Mouse (Mus musculus): ENCODE measurements at regions not wholly inside any gene's neighbourhood (a gene's known extent, or its start where the extent isn't known, plus 50 kb on each side); places are given as distances from the start of the nearest gene placed in this dataset.

DNA sequence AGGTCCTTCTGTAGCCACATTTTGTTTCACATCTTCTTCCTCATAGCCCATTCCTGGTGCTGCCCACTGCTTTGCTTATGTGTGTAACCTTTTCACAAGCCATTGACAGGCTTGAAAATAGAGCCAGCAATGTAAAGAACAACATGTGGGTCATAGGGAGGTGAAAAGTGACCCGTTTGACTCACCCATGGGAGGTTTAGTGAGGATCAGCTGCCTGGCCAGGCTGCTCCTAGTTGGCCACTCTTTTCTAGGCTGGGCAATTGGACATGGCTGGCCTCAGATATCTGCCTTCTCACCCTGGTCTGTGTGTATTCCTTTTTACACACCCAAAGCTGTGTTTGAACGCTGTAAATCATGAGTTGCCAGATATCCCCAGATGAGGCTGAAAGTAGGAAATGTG is 208.8 kb upstream of the Dusp10 start:
- H3K27ac ChIP-seq (replicated peaks): no peak overlapping the region
- TF ChIP-seq EP300 (optimal IDR thresholded peaks at IDR 0.05): no peak
- no peak for TF ChIP-seq CTCF (IDR thresholded peaks at IDR 0.05; ENCODE audit: low read depth)
- no peaks in the 10 kb centered on the region for H3K4me1 ChIP-seq (replicated peaks; ENCODE audit: control insufficient read depth, insufficient read depth)
- no peaks in the 10 kb centered on the region for H3K36me3 ChIP-seq (ENCODE audit: control insufficient read depth, insufficient read depth, low read length)
- no peak overlapping the region for H3K4me3 ChIP-seq (ENCODE audit: low read depth, low read length)
- no peak overlapping the region for H3K4me2 ChIP-seq (replicated peaks; ENCODE audit: low read depth)
- H3K27me3 ChIP-seq (ENCODE audit: control insufficient read depth, insufficient read depth, low read length): no peaks in the 10 kb centered on the region
- H3K9me3 ChIP-seq (ENCODE audit: control insufficient read depth, low read length): no peaks in the 10 kb centered on the region
- no peak for ATAC-seq (ENCODE audit: low FRiP score, low TSS enrichment)
- 60% methylated on average over 2 of the region's 2 CpGs for WGBS
- no peak for DNase-seq (ENCODE audit: low spot score)
- H3K9ac ChIP-seq (ENCODE audit: low read length): no peak overlapping the region

DNA sequence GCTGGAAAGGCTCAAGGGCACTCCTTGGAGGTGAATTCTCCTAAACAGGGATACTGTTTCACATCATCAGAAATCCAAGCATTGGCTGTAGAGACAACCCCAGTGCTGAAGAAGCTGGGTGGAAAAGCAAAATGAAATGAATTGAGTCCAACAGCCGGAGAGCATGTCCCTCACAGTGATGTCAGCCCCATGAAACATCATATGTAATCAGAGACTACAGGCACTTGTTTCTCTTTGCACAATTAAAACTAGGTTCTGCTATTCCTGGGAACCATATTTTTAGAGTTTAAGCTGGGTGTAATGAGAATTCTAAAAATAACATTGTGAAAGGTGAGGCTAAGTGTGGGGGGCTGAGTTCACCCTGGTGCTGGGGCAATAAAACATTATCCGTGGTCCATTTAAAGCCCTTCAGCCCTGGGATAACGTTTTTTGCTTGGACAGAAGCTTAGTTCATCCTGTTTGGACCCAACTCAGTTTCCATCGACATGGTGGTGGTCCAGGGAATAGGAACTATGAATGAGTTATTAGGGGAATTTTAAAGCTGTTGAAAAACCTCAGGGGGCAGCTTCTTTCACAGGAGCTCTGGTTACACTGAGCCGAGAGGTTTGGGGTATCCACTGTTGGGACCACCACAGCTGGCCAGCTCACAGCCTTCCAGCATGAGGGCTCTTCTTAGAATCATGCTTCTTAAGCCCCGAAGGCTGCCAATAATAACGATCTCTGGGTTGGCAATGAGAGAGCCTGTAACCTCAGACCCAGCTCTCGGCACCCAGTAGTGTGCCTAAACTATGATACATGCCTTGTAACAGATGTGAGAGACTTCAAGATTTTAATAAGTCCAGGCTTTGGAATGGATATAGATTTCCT is 206.0 kb upstream of the Dusp10 start:
- no peaks in the 10 kb centered on the region for H3K27me3 ChIP-seq (ENCODE audit: control insufficient read depth, insufficient read depth, low read length)
- H3K4me1 ChIP-seq (replicated peaks; ENCODE audit: control insufficient read depth, insufficient read depth): no peaks in the 10 kb centered on the region
- H3K9me3 ChIP-seq (ENCODE audit: control insufficient read depth, low read length): no peaks in the 10 kb centered on the region
- DNase-seq (ENCODE audit: low spot score) (no peak), ATAC-seq (ENCODE audit: low FRiP score, low TSS enrichment) (no peak)
- no peak overlapping the region for H3K4me2 ChIP-seq (replicated peaks; ENCODE audit: low read depth)
- H3K4me3 ChIP-seq (ENCODE audit: low read depth, low read length): no peak overlapping the region
- TF ChIP-seq CTCF (IDR thresholded peaks at IDR 0.05; ENCODE audit: low read depth): no peak
- TF ChIP-seq EP300 (optimal IDR thresholded peaks at IDR 0.05): no peak
- no peaks in the 10 kb centered on the region for H3K36me3 ChIP-seq (ENCODE audit: control insufficient read depth, insufficient read depth, low read length)
- no peak overlapping the region for H3K9ac ChIP-seq (ENCODE audit: low read length)
- no peak overlapping the region for H3K27ac ChIP-seq (replicated peaks)
- WGBS: 77% methylated on average over 8 of the region's 8 CpGs

DNA sequence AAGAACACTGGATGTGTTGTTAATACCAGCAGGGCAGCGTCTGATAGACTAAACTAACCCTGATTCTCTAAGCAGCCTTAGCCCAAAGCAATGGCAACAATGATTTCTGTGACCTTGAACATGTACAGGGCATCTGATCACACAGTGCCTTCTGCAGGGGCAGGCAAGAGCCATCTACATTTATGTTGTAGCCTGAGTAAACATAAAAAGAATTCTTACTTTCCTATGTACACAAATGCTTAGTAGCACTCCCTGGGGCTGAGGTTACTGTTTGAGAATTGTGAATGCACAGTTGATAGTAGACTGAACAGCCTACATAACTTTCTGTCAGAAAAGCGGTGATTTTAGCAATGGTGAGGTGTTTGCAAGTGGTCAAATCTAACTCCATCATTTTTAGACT is 204.9 kb upstream of the Dusp10 start:
- H3K27me3 ChIP-seq (ENCODE audit: control insufficient read depth, insufficient read depth, low read length): no peaks in the 10 kb centered on the region
- ATAC-seq (ENCODE audit: low FRiP score, low TSS enrichment) (peak; percentile 61; the same call in 1 of the 2 replicates), DNase-seq (ENCODE audit: low spot score) (no peak)
- no peak overlapping the region for H3K4me3 ChIP-seq (ENCODE audit: low read depth, low read length)
- H3K9me3 ChIP-seq (ENCODE audit: control insufficient read depth, low read length): no peaks in the 10 kb centered on the region
- no peaks in the 10 kb centered on the region for H3K36me3 ChIP-seq (ENCODE audit: control insufficient read depth, insufficient read depth, low read length)
- no peak overlapping the region for H3K9ac ChIP-seq (ENCODE audit: low read length)
- TF ChIP-seq EP300 (optimal IDR thresholded peaks at IDR 0.05): no peak
- no peak for TF ChIP-seq CTCF (IDR thresholded peaks at IDR 0.05; ENCODE audit: low read depth)
- H3K4me2 ChIP-seq (replicated peaks; ENCODE audit: low read depth): no peak overlapping the region
- no peaks in the 10 kb centered on the region for H3K4me1 ChIP-seq (replicated peaks; ENCODE audit: control insufficient read depth, insufficient read depth)
- no peak overlapping the region for H3K27ac ChIP-seq (replicated peaks)
- 47% methylated on average over 2 of the region's 2 CpGs for WGBS

DNA sequence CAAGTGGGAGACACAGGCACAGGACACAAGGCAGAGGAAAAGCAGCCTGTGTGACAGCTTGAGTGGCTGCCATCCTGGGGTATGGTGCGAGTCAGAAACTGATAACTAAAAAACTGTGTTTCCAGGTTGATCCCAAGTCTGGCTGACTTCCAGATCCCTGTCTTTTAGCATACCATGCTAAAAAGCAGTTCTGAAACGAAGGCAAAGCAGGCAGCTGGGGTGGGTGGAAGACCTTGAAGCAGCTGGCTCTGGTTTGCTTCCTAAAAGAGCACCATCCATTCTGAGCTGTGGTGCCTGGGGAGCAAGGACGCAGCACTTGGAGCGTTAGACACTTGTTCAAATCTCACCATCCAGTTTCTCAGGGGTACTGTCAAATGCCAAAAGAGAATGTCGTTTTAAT is 192.5 kb upstream of the Dusp10 start:
- Histone ChIP-seq H3K27ac (replicated peaks) (no peak overlapping the region), H3K9me3 (ENCODE audit: control insufficient read depth, low read length) (no peaks in the 10 kb centered on the region), H3K9ac (ENCODE audit: low read length) (no peak overlapping the region), H3K4me1 (replicated peaks; ENCODE audit: control insufficient read depth, insufficient read depth) (no peaks in the 10 kb centered on the region), H3K27me3 (ENCODE audit: control insufficient read depth, insufficient read depth, low read length) (no peaks in the 10 kb centered on the region), H3K36me3 (ENCODE audit: control insufficient read depth, insufficient read depth, low read length) (no peaks in the 10 kb centered on the region), H3K4me2 (replicated peaks; ENCODE audit: low read depth) (no peak overlapping the region), H3K4me3 (ENCODE audit: low read depth, low read length) (no peak overlapping the region)
- TF ChIP-seq CTCF (IDR thresholded peaks at IDR 0.05; ENCODE audit: low read depth) (no peak), EP300 (optimal IDR thresholded peaks at IDR 0.05) (no peak)
- ATAC-seq (ENCODE audit: low FRiP score, low TSS enrichment): no peak
- no peak for DNase-seq (ENCODE audit: low spot score)
- WGBS: 47% methylated on average over 5 of the region's 5 CpGs

DNA sequence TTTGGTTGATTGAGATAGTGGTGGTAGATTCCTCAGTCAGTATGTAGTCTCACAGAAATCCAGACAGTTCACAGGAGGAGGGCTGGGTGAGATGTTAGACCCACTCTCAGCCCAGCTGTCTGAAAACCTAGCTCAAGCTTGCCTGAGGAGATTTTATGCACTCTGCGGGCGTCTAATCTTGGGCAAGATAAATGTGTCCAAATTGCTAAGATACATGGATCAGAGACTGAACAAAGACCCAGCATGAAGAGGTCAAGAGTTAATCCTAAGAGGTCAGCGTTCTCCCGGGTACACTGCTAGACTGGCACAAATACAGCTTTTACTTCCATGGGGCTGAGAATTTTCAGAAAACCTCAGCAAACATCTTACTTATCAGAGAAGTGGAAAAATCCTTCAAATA is 186.8 kb upstream of the Dusp10 start:
- DNase-seq (ENCODE audit: low spot score) (no peak), ATAC-seq (ENCODE audit: low FRiP score, low TSS enrichment) (no peak)
- Histone ChIP-seq H3K4me1 (replicated peaks; ENCODE audit: control insufficient read depth, insufficient read depth) (no peaks in the 10 kb centered on the region), H3K27me3 (ENCODE audit: control insufficient read depth, insufficient read depth, low read length) (no peaks in the 10 kb centered on the region), H3K27ac (replicated peaks) (no peak overlapping the region), H3K9ac (ENCODE audit: low read length) (no peak overlapping the region), H3K36me3 (ENCODE audit: control insufficient read depth, insufficient read depth, low read length) (no peaks in the 10 kb centered on the region), H3K9me3 (ENCODE audit: control insufficient read depth, low read length) (no peaks in the 10 kb centered on the region), H3K4me3 (ENCODE audit: low read depth, low read length) (no peak overlapping the region), H3K4me2 (replicated peaks; ENCODE audit: low read depth) (no peak overlapping the region)
- WGBS: 19% methylated on average over 4 of the region's 4 CpGs
- TF ChIP-seq EP300 (optimal IDR thresholded peaks at IDR 0.05): no peak
- TF ChIP-seq CTCF (IDR thresholded peaks at IDR 0.05; ENCODE audit: low read depth): no peak

DNA sequence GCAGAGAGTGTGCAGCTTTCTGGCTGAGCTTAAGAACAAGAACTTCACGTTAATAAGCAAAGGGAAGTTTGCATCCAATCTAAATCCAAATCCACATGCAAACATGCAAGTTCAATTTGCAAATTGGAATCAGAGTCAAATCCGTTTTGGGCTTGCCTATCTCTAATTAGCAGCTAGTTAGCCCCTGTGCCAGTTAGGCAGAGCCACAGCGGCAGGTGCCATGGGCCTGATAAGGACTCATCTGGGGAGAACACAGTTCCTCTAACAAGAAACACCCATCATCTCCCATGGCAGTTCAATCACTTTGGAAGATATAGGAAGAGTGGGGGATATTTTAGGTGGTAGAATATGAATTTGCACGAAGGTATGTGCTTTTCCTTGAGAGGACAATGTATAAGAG is 168.0 kb upstream of the Dusp10 start:
- no peaks in the 10 kb centered on the region for H3K27me3 ChIP-seq (ENCODE audit: control insufficient read depth, insufficient read depth, low read length)
- no peaks in the 10 kb centered on the region for H3K4me1 ChIP-seq (replicated peaks; ENCODE audit: control insufficient read depth, insufficient read depth)
- no peak for DNase-seq (ENCODE audit: low spot score)
- WGBS: 66% methylated on average over 4 of the region's 4 CpGs
- no peak for ATAC-seq (ENCODE audit: low FRiP score, low TSS enrichment)
- no peak for TF ChIP-seq EP300 (optimal IDR thresholded peaks at IDR 0.05)
- no peak for TF ChIP-seq CTCF (IDR thresholded peaks at IDR 0.05; ENCODE audit: low read depth)
- H3K9ac ChIP-seq (ENCODE audit: low read length): no peak overlapping the region
- H3K9me3 ChIP-seq (ENCODE audit: control insufficient read depth, low read length): no peaks in the 10 kb centered on the region
- no peaks in the 10 kb centered on the region for H3K36me3 ChIP-seq (ENCODE audit: control insufficient read depth, insufficient read depth, low read length)
- H3K4me2 ChIP-seq (replicated peaks; ENCODE audit: low read depth): no peak overlapping the region
- H3K27ac ChIP-seq (replicated peaks): no peak overlapping the region
- no peak overlapping the region for H3K4me3 ChIP-seq (ENCODE audit: low read depth, low read length)
